Mouse (Mus musculus) mouse embryonic stem cell (cell line): ENCODE results near the gene Farsa.
"Not testable (repeated sequence)": the region's sequence is repeated elsewhere in the genome, so short reads cannot be mapped to it uniquely, and the experiment has no call there.

Experiments used
- in situ Hi-C, 2 experiments: fragments of 300-500 bp; cut with MboI; formaldehyde crosslinking; loops; 1 replicate in 1 of 2; 3 replicates in 1 of 2; pipeline ENCODE4 v1.14.3; 2019 to 2020; ENCODE audit warnings: low sequenced_read_pairs in 2 of 2, low pct_unique_long_range_greater_than_20kb in 1 of 2, mixed read lengths in 1 of 2; ENCODE audit not compliant: unreplicated experiment in 1 of 2

The Farsa gene

GRCm38 (mm10) chr8:84902920-84903661 lies 46.3 kb downstream of the Farsa start:
- in situ Hi-C loops, result no loop called here

- in situ Hi-C loops, result no loop called here
Observed at GRCm38 (mm10) chr8:84904351-84904750, 47.6 kb downstream of the Farsa start.

GRCm38 (mm10) chr8:84907037-84907436 lies 50.2 kb downstream of the Farsa start:
- in situ Hi-C loops, result no loop called here

GRCm38 (mm10) chr8:84907493-84907892 lies 50.7 kb downstream of the Farsa start:
- in situ Hi-C loops, result no loop called here

GRCm38 (mm10) chr8:84907979-84908378 lies 51.2 kb downstream of the Farsa start:
- in situ Hi-C loops, result not testable (repeated sequence)

- in situ Hi-C loops, result no loop called here
Observed at GRCm38 (mm10) chr8:84908421-84909161, 51.8 kb downstream of the Farsa start, which contains the start of gene Dnase2a. TSS of gene Dnase2a (plus strand) at chr8:84908560.

- in situ Hi-C loops, result no loop called here
Observed at GRCm38 (mm10) chr8:84909162-84909767, 52.5 kb downstream of the Farsa start.

- in situ Hi-C loops, result no loop called here
Observed at GRCm38 (mm10) chr8:84909949-84910348, 53.2 kb downstream of the Farsa start.

GRCm38 (mm10) chr8:84910551-84910950 lies 53.8 kb downstream of the Farsa start:
- in situ Hi-C loops, result no loop called here

- in situ Hi-C loops, result no loop called here
Observed at GRCm38 (mm10) chr8:84911854-84912253, 55.1 kb downstream of the Farsa start.

GRCm38 (mm10) chr8:84912391-84912790 lies 55.6 kb downstream of the Farsa start:
- in situ Hi-C loops, result no loop called here

- in situ Hi-C loops, result no loop called here
Observed at GRCm38 (mm10) chr8:84912895-84913501, 56.2 kb downstream of the Farsa start.

- in situ Hi-C loops, result no loop called here
Observed at GRCm38 (mm10) chr8:84913502-84913900, 56.7 kb downstream of the Farsa start.

- in situ Hi-C loops, result no loop called here
Observed at GRCm38 (mm10) chr8:84913960-84914359, 57.2 kb downstream of the Farsa start.

GRCm38 (mm10) chr8:84915269-84915668 lies 58.5 kb downstream of the Farsa start:
- in situ Hi-C loops, result no loop called here

- in situ Hi-C loops, result no loop called here
Observed at GRCm38 (mm10) chr8:84917781-84918180, 61.0 kb downstream of the Farsa start.

- in situ Hi-C loops, result no loop called here
Observed at GRCm38 (mm10) chr8:84918646-84919045, 61.9 kb downstream of the Farsa start.
